Mouse (Mus musculus) forebrain, embryonic 10.5 days (tissue): ENCODE measurements at regions not wholly inside any gene's neighbourhood (a gene's known extent, or its start where the extent isn't known, plus 50 kb on each side); places are given as distances from the start of the nearest gene placed in this dataset.

ENCODE experiments used
- DNase-seq: peaks from one replicate; pipeline ENCODE4 v3.0.0-alpha.2; 2017; ENCODE audit warnings: low spot score; ENCODE audit errors: extremely low spot score
- H3K27ac ChIP-seq: fragments of 300-500 bp; sonication (generic); 2 replicates; pipeline ENCODE4 v1.5.1; 2016; ENCODE audit warnings: mild to moderate bottlenecking
- H3K27me3 ChIP-seq: fragments of 300-500 bp; sonication (generic); 2 replicates; pipeline ENCODE4 v1.6.1; 2016; ENCODE audit warnings: mild to moderate bottlenecking; ENCODE audit not compliant: poor library complexity, severe bottlenecking
- H3K36me3 ChIP-seq: fragments of 300-500 bp; sonication (generic); replicated peaks from 2 replicates; pipeline ENCODE4 v1.6.1; 2016; ENCODE audit warnings: mild to moderate bottlenecking, moderate library complexity
- H3K4me1 ChIP-seq: fragments of 300-500 bp; sonication (generic); 2 replicates; pipeline ENCODE4 v1.6.1; 2016
- H3K4me3 ChIP-seq: fragments of 300-500 bp; sonication (generic); 2 replicates; pipeline ENCODE4 v1.5.1; 2016; ENCODE audit warnings: mild to moderate bottlenecking, moderate library complexity
- H3K9me3 ChIP-seq: fragments of 300-500 bp; sonication (generic); 2 replicates; pipeline ENCODE4 v1.6.1; 2016; ENCODE audit warnings: mild to moderate bottlenecking, moderate library complexity
- WGBS: fragments of 180-500 bp; shearing (Covaris S2); methylation state at CpG from one replicate; pipeline ENCODE4 v1.1.7; 2016; 5-methylcytosine and 5-hydroxymethylcytosine counted together

DNA sequence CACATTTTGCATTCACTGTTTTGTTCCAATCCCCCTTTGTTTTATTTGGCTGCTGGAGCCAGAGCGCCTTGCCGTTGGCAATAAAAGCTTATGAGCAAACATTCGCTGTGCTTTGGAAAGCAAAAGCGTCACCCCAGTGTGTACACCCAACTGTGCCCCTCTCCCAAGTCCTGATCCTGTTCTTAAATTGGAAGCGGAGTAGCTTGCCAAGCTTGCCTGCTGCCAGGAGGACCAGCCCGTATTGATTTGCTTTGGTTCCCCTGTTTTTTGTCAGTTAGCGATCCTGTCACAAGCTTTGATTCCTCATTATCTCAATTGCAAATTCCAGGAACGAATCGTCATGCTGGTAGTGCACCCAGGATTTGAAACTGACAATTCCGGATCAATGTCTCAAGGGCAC lies 917.5 kb downstream of the Olfm4 start:
- peaks cover 10% of the 10 kb centered on the region for H3K4me1 ChIP-seq
- H3K9me3 ChIP-seq, result no peaks in the 10 kb centered on the region
- H3K4me3 ChIP-seq, result no peak overlapping the region; the same call in 1 of the 2 replicates
- H3K36me3 ChIP-seq, result no peaks in the 10 kb centered on the region
- no peaks in the 10 kb centered on the region for H3K27me3 ChIP-seq
- 69% methylated on average over 10 of the region's 10 CpGs for WGBS
- no peak overlapping the region; the same call in 1 of the 2 replicates for H3K27ac ChIP-seq
- DNase-seq, result no peak

DNA sequence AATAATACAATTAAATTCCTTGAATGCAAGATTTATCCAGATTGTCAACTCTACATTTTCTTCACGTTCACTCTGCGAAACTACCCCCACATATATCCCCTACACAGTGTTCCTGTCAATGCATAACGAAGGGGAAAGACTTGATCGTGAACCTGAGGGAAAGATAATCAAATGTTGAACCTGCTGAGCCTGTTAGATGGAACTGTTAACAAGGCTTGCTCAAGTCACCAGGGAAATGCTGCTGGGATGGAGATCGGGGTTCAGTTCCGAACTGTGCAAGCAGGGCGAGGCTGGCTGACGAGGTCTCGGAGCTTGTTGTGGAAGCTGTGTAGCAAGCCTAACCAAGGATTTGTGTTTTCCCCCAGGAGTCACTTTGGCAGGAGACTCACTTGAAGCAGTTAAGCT lies 917.9 kb downstream of the Olfm4 start:
- Histone ChIP-seq H3K36me3 (no peaks in the 10 kb centered on the region), H3K27me3 (no peaks in the 10 kb centered on the region), H3K4me1 (peaks cover 10% of the 10 kb centered on the region), H3K9me3 (no peaks in the 10 kb centered on the region), H3K27ac (no peak overlapping the region; the same call in 1 of the 2 replicates), H3K4me3 (no peak overlapping the region)
- 89% methylated on average over 9 of the region's 9 CpGs for WGBS
- DNase-seq, result no peak

DNA sequence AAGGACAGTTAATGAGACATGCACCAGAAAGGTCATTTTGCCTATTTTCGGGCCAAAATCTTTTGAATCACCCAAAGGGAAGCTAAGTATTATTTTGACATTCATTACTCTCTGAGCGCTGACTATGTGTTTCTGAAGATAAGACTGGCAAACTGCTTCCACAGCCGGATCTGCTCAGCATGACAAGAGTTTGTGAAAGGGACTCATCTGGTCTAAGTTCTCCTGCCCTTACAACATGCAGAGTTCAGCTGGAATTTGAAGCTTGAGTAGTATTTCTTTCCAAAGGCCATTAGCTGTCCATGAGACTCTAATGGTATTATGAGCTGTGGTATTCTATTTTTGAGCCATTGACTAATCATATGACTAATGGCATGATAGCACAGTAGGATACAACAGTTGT lies 932.1 kb downstream of the Olfm4 start:
- no peak overlapping the region for H3K27ac ChIP-seq
- no peaks in the 10 kb centered on the region for H3K4me1 ChIP-seq
- DNase-seq, result no peak
- WGBS, result 94% methylated on average over 3 of the region's 3 CpGs
- no peaks in the 10 kb centered on the region for H3K27me3 ChIP-seq
- H3K4me3 ChIP-seq, result no peak overlapping the region
- no peaks in the 10 kb centered on the region for H3K36me3 ChIP-seq
- no peaks in the 10 kb centered on the region for H3K9me3 ChIP-seq

DNA sequence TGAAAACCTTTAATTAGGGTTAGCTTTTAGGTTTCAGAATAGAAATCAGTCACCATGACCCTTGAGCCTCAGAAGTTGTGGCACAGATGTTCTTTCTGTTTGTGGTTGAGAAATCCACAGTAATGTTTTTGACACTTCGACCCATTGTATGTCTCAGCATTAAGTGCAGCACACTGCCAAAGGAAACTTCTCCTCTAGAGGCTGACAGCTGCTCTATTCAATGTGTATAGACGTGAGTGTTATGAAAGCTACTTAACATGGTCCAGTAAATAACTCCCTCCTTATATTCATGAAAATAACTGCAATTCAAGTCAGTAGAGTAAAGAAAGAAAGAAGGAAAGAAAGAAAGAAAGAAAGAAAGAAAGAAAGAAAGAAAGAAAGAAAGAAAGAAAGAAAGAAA lies 939.9 kb downstream of the Olfm4 start:
- Histone ChIP-seq H3K36me3 (no peaks in the 10 kb centered on the region), H3K27me3 (no peaks in the 10 kb centered on the region), H3K4me1 (no peaks in the 10 kb centered on the region), H3K4me3 (no peak overlapping the region), H3K9me3 (no peaks in the 10 kb centered on the region), H3K27ac (no peak overlapping the region)
- no peak for DNase-seq
- WGBS, result 74% methylated on average over 2 of the region's 2 CpGs

DNA sequence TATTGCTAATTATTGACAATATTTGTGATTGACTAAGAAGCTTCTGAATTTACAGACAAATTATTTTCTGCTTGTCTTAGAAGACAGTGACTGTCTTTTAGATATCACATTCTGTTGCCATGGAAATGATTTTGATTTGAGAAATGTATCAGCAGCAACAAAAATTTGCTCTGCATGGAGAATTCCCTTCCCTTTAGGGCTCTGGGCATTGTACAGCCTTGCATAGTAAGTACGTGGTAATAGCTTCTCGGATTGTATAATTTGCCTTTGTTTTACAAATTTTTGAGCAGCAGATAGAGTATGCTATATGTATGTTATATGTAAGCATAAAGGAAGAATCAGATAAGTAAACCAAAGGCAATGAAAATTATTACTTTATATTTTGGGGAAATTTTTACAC lies 976.1 kb downstream of the Olfm4 start:
- no peak overlapping the region for H3K27ac ChIP-seq
- DNase-seq, result no peak
- H3K9me3 ChIP-seq, result no peaks in the 10 kb centered on the region
- no peaks in the 10 kb centered on the region for H3K27me3 ChIP-seq
- no peaks in the 10 kb centered on the region for H3K36me3 ChIP-seq
- no peak overlapping the region for H3K4me3 ChIP-seq
- 92% methylated on average over 2 of the region's 2 CpGs for WGBS
- no peaks in the 10 kb centered on the region for H3K4me1 ChIP-seq

DNA sequence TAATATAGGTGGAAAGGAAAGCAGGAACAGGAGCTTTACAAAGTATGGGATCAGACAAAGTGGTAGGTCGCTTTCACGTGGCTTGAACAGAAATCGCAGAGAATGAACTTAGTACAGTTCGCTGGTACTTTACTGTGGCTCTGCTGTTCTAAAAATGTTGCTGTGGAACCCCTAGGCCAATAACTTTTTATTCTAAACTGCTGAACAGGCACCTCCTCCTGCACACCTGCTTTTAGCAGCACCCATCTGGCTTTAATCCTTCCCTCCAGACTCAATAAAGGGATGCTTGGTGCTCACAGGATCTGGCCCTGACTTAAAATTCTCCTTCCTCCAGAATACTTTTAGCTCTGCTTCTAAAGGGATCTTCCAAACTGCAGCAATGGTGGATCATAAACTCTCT lies 991.9 kb downstream of the Olfm4 start:
- Histone ChIP-seq H3K9me3 (no peaks in the 10 kb centered on the region), H3K36me3 (no peaks in the 10 kb centered on the region), H3K4me1 (peaks cover 15% of the 10 kb centered on the region), H3K4me3 (no peak overlapping the region), H3K27me3 (no peaks in the 10 kb centered on the region), H3K27ac (peak overlapping the region; percentile 44)
- no peak for DNase-seq
- 75% methylated on average over 4 of the region's 4 CpGs for WGBS

DNA sequence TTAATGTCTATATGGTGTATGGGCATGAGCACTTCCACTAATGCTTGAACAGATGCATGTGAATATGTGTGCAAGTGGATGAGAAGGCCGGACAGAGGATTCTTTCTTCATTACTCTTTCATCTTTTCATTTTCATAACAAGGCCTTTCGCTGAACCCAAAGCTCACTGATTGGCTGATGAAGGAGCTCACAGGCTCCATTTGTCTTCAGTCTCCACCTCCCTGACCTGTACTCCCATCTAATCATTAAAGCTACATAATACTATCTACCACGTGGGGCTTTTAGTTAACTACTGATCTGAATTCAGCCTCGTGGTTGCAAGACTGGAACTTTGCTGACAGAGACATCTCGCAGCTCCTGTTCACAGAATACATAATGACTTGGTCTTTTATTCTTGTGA lies 992.8 kb downstream of the Olfm4 start:
- Histone ChIP-seq H3K27me3 (no peaks in the 10 kb centered on the region), H3K4me3 (no peak overlapping the region), H3K9me3 (no peaks in the 10 kb centered on the region), H3K4me1 (peaks cover 15% of the 10 kb centered on the region), H3K36me3 (no peaks in the 10 kb centered on the region), H3K27ac (0 out of 2 replicates have a peak overlapping the region, but pooled peaks have one; percentile 44)
- DNase-seq, result no peak
- WGBS, result 60% methylated on average over 5 of the region's 5 CpGs

DNA sequence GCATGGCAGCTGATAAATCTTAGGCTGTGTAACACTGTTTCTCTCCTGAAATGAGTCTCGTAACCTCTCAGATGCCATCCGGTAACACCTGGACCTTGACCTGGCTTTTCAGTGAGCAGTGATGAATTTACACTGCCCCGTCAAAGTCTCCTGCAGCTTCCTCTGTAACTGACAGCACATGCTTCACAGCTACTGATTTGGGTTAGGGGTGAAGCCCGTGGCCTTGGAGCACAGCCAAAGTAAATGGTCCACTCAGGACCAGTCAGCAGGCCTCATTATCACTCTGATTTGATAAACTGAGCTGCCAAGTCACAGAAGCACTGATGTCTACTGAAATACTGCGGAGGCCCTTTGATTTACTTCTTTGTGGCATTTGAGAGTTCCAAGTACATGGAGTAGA lies 995.6 kb downstream of the Olfm4 start:
- H3K27me3 ChIP-seq, result no peaks in the 10 kb centered on the region
- WGBS, result 84% methylated on average over 5 of the region's 5 CpGs
- peaks cover 15% of the 10 kb centered on the region for H3K4me1 ChIP-seq
- H3K27ac ChIP-seq, result no peak overlapping the region
- DNase-seq, result no peak
- H3K36me3 ChIP-seq, result no peaks in the 10 kb centered on the region
- H3K4me3 ChIP-seq, result no peak overlapping the region
- no peaks in the 10 kb centered on the region for H3K9me3 ChIP-seq

DNA sequence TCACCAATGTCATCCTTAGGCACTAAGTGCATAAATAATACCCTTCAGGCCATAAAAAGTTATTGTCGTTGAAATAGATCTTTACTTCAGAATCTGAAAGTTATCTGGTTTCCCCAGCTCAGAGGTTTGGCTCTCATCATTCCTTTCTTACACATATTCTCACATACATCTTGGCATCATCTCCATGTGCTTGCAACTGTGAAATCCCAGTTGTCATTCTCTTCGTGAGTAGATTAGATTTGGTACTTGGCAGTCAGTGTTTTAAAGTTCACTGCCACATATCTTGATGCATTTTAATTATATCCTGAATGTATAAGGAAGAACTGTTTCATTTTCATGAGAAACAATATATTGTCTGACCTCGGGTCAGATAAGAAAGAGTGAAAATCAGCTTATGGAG lies 1006.3 kb downstream of the Olfm4 start:
- no peaks in the 10 kb centered on the region for H3K36me3 ChIP-seq
- H3K4me1 ChIP-seq, result peaks cover 31% of the 10 kb centered on the region
- 73% methylated on average over 3 of the region's 3 CpGs for WGBS
- H3K27ac ChIP-seq, result no peak overlapping the region
- DNase-seq, result no peak
- no peaks in the 10 kb centered on the region for H3K27me3 ChIP-seq
- H3K4me3 ChIP-seq, result no peak overlapping the region
- H3K9me3 ChIP-seq, result no peaks in the 10 kb centered on the region

DNA sequence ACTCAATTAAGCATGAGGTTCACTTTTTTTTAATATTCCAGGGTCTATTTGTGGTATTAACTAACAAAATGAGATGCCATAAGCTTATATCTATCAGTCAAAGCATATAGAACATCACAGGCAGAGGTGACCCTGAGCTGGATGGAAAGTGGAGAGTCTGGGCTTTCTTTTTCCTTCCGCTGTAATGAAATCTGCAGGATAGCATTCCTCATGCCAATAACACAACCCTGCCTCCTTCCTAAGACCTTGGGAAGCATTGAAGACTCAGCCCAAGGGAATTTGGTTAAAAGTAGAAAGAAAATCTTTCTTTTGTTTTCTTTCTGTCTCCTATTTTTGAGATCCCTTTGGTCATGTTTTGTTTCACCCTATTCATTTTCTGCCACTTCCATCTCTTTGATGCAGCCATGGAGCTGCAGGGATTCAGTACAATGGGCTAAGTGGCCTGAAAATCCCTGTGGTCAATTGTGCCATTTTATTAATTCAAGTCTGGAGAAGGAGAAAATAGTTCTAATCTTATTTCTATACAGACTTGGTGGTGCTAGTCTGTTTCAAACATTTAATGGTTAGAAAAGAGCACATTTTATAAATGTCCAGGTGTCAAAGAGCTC lies 1006.9 kb downstream of the Olfm4 start:
- 45% methylated on average over 1 of the region's 1 CpGs for WGBS
- Histone ChIP-seq H3K4me3 (no peak overlapping the region), H3K4me1 (peaks cover 31% of the 10 kb centered on the region), H3K9me3 (no peaks in the 10 kb centered on the region), H3K36me3 (no peaks in the 10 kb centered on the region), H3K27me3 (no peaks in the 10 kb centered on the region), H3K27ac (no peak overlapping the region; the same call in 1 of the 2 replicates)
- DNase-seq, result no peak

DNA sequence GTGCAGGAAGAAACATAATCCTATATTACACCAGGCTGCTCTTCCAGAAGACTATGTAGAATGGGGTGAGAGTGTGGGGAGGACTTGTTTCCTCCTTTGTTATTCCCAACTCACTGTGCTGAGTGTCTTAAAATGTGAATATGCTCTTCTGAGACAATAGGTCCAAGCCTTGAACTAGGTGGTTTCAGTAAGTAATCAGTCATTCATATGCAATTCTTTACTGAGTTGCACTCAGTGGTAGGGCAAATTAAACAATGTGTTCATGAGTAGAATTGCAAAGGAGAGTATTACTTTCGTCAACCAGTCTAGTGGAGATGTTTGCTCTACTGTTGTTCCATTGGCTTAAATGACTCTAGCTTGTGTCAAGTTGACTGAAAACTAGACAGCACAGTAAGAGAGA lies 1015.1 kb downstream of the Olfm4 start:
- H3K27ac ChIP-seq, result no peak overlapping the region
- H3K4me3 ChIP-seq, result no peak overlapping the region

DNA sequence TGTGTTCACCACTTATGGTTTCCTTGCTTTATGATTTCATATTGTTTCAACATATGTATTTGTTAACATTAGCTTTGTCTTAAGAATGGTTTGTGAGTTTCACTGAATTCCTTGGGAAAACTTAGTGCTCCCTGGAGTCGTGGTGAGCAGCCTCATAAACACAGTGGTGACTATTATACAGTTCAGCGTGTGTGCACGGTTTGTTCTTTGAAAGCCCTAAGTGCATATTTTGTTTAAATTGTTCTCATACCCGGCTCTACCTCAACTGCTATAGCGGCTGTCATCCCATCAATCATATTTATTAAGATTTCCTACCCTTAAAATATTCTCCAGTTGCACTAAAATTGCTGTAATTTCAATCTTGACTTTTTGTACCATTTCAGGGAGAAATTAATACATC lies 1029.3 kb downstream of the Olfm4 start:
- DNase-seq, result no peak
- no peak overlapping the region for H3K4me3 ChIP-seq
- 88% methylated on average over 5 of the region's 5 CpGs for WGBS
- H3K27ac ChIP-seq, result no peak overlapping the region
- H3K36me3 ChIP-seq, result no peaks in the 10 kb centered on the region
- H3K9me3 ChIP-seq, result no peaks in the 10 kb centered on the region
- no peaks in the 10 kb centered on the region for H3K4me1 ChIP-seq
- H3K27me3 ChIP-seq, result no peaks in the 10 kb centered on the region

More for the DNA sequence above, 1015.1 kb downstream of the Olfm4 start:
- WGBS, result 89% methylated on average over 1 of the region's 1 CpGs
- H3K27me3 ChIP-seq, result no peaks in the 10 kb centered on the region
- no peaks in the 10 kb centered on the region for H3K36me3 ChIP-seq
- no peak for DNase-seq
- peaks cover 8% of the 10 kb centered on the region for H3K4me1 ChIP-seq
- no peaks in the 10 kb centered on the region for H3K9me3 ChIP-seq

DNA sequence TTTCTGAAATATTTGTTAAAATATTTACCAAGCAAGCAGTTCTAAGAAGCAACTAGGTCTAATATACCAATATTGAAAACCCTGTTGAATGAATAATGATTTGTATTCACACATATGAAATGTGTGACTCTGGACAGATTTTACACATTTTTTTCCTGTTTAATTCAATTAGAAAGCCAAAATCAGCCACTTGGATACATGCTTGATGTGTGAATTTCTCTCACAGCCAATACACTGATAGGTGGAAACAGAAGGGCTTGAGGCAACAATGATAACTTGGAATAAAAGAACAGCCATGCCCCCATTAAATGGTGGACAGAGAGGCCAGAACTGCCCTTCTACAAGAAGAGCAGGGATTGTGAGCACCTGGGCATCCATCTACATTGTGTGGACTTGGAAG lies 1047.6 kb downstream of the Olfm4 start:
- Histone ChIP-seq H3K4me3 (no peak overlapping the region), H3K4me1 (no peaks in the 10 kb centered on the region), H3K36me3 (no peaks in the 10 kb centered on the region), H3K27ac (no peak overlapping the region), H3K27me3 (no peaks in the 10 kb centered on the region), H3K9me3 (no peaks in the 10 kb centered on the region)
- DNase-seq, result no peak

DNA sequence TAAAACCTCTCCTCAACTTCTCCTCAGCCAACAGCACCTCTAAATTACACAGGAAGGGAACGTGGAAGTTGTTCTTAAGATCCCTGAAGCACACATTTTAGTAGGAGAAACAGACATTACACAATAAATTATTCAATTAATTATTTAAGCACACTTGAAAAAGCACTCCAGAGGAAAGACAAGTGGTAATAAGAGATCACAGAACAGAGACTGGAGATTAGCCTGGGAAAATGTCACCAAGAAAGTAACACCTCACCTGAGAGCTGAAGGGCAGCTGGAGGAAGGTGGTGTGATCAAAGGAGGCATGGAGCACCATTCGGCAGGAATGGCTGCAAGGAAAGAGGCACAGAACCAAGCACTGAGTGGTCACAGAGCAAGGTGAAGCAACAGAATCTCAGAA lies 1053.8 kb downstream of the Olfm4 start:
- no peak overlapping the region for H3K4me3 ChIP-seq
- no peak for DNase-seq
- 80% methylated on average over 2 of the region's 2 CpGs for WGBS
- H3K9me3 ChIP-seq, result no peaks in the 10 kb centered on the region
- H3K27ac ChIP-seq, result no peak overlapping the region
- H3K36me3 ChIP-seq, result no peaks in the 10 kb centered on the region
- H3K27me3 ChIP-seq, result no peaks in the 10 kb centered on the region
- no peaks in the 10 kb centered on the region for H3K4me1 ChIP-seq
